Mouse (Mus musculus) heart, adult 8-10 months (tissue): ENCODE measurements around the gene Loxl4. TPM values are rescaled to one million over a fixed set of nuclear protein-coding genes. Genes with fewer than 3 reads are reported as not detected.
A peak's percentile ranks its signal among the peaks of the same experiment; 100 is the strongest.

Experiments
- DNase-seq: peaks from one replicate; pipeline ENCODE4 v3.0.0; 2022; ENCODE audit warnings: low spot score
- total RNA-seq, 4 experiments: library from RNA; stranded (reverse); gene quantifications; 2 replicates each; pipeline ENCODE4 v1.2.4; 2022

Gene Loxl4
- total RNA-seq, 4 experiments from 2014 or later: 0.60 to 1.1 (median 0.81) TPM

- DNase-seq: no peak
Measured at GRCm38 (mm10) chr19:42609716-42610115, 2.9 kb downstream of the Loxl4 start.

GRCm38 (mm10) chr19:42608082-42608481 is 4.5 kb downstream of the Loxl4 start:
- DNase-seq: no peak

DNA sequence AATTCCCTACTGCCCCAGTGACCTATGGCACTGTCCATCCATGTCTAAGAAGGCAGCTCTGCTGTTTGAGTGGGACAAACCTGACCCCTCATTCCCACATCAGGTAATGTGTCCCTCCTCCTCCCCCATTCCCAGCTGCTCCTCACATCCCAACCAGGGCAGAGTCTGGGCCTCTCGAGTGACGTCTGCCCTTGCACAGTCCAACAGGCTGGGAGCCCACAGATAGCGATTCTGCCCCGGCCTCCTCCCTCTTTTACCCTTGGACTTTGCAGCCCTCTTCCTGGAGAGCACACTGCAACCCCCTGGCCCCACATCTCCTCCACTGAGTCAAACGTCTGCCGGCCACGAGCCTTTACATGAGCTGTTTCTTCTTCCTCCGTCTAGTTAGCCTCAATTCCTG is 10.0 kb downstream of the Loxl4 start:
- DNase-seq: no peak

- no peak for DNase-seq
Measured at GRCm38 (mm10) chr19:42602041-42602440, 10.6 kb downstream of the Loxl4 start.

- no peak for DNase-seq
Measured at GRCm38 (mm10) chr19:42601445-42601844, 11.2 kb downstream of the Loxl4 start.

DNA sequence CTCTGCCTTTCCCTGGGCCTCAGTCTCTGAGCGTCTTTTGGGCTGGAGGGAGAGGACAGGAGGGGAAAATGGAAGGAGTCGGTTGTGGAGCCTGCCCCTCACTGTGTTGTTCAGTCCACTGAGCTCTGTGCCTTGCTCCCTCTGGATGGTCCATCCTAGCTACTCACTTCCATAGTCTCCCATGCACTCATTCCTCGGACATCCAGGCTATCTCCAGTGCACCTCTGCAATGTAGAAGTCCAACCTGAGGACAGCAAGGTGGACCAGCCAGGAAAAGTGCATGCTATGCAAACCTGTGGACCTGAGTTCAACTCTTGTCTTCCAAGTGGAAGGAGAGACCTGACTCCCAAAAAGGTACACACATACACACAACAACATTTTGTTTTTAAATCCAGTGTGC is 12.0 kb downstream of the Loxl4 start:
- DNase-seq: no peak

- DNase-seq: no peak
Measured at GRCm38 (mm10) chr19:42599891-42600290, 12.7 kb downstream of the Loxl4 start.

DNA sequence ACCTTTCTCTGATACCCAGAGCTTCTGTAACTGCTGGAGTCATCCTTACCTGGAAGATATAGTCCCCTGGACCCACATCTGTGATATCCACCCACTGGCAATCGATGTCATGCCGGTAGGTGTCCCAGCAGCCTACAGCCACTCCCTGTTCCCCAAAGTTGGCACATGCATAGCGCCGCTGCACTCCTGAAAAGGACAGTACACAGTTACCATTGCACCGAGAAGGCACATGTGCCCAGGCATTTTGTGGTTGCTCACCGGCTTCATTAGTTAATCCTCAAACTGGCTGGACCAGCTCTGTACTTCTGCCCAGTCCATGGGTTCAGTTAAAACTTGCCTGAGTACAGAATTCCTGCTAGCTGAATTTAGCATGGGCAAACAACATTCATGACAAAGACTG is 14.7 kb downstream of the Loxl4 start:
- no peak for DNase-seq

GRCm38 (mm10) chr19:42597286-42597685 is 15.3 kb downstream of the Loxl4 start:
- DNase-seq: no peak

- DNase-seq: no peak
Measured at GRCm38 (mm10) chr19:42595066-42595465, 17.5 kb downstream of the Loxl4 start.

DNA sequence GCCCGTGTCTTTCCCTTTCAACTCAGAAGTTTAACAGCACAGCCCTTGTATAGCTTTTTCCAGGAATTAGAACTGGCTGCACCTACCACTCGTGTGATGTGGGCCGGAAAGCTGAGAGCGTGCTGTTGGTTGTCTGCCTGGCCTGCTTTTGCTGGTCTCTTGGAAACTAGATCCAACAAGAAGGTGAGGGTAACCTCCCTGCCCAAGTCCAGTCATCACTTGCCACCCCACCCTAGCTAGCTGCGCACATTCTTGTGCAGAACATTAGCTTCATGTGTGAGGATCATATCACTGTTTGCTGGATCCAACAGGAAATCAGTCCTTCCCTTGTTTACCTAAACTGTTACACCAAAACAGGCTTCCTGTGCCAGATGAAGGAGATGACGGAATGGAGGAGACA is 19.2 kb downstream of the Loxl4 start:
- no peak for DNase-seq

GRCm38 (mm10) chr19:42591534-42591933 is 21.1 kb downstream of the Loxl4 start:
- no peak for DNase-seq

GRCm38 (mm10) chr19:42589246-42589645 is 23.4 kb downstream of the Loxl4 start:
- DNase-seq: peak; percentile 10

GRCm38 (mm10) chr19:42587704-42588103 is 24.9 kb downstream of the Loxl4 start:
- no peak for DNase-seq

GRCm38 (mm10) chr19:42584188-42584587 is 28.4 kb downstream of the Loxl4 start:
- no peak for DNase-seq

DNA sequence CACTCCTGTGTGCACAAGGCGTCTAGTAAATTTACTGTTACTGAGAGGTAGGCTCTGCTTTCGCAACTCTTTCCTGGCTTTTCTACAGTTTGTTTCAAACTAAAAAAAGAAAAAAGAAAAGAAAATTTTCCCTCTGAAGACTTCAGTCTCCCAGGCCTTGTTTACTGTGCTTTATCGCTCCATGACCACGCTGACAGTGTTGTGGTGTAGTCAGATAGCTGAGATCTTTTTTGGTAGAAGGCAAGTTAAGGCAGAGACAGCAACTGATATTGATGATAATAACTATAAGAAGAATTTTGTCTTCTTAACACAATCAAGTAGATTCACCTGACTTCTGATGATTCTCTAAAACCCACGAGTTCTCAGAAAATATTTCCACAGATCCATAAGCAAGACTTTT is 28.9 kb downstream of the Loxl4 start:
- no peak for DNase-seq

- no peak for DNase-seq
Measured at GRCm38 (mm10) chr19:42582811-42583370, 29.7 kb downstream of the Loxl4 start.

- DNase-seq: no peak
Measured at GRCm38 (mm10) chr19:42580701-42581100, 31.9 kb downstream of the Loxl4 start.

DNA sequence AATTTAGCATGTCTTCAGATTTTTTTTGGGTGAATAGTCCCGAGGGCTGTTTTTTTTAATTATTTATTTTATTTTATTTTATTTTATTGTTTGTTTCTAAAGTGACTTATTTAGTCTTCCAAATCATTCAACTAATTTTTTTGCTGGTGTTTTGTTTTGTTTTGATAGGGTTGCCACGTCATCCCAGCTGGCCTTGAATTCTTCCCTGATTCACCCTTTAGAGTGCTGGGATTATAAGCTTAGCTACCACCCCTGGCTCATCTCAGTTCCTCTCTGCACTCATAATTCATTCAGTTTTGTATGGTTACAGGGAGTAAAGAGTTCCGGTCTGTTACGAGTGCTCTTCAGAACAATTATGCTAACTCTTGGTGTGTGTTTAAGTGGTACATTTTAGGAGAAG is 34.0 kb downstream of the Loxl4 start:
- DNase-seq: no peak

- no peak for DNase-seq
Measured at GRCm38 (mm10) chr19:42576856-42577255, 35.8 kb downstream of the Loxl4 start.

DNA sequence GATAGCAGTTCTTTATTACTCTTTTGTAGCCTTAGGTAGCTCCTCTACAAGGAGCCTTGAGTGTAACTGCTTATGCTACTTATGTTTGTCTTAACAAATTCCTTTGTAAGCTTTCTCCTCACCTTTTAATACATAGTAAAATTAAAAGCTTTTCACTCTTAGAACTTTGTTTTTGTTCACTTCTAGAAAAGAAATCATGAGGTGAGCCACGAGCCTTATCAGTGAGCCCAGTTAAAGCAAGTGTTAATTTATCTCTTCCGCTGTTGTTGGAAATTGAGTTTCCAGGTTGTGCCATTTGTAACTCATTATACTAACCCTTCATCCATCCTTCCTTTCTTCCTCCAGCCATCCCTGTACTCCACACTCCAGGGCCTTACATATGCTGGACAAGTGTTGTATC is 37.3 kb downstream of the Loxl4 start:
- no peak for DNase-seq

DNA sequence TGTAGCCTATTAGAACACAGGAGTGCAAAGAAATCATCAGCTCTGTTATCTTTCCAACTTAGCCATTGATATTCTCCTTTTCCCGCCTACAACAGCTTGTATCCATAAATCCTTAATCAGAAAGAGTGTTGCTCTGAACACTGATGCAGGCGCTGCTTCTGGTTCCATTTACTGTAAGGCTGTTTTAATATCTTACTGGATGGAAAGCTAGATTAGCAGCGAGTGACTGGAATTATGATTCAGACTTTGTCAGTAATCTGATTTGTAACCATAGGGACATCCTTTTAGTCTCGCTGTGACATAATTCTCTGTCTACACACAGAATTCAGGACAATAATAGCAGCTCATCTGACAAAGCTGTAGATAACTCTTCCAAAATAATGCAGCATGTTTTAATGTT is 41.3 kb downstream of the Loxl4 start:
- DNase-seq: no peak

GRCm38 (mm10) chr19:42569076-42569475 is 43.5 kb downstream of the Loxl4 start:
- no peak for DNase-seq

DNA sequence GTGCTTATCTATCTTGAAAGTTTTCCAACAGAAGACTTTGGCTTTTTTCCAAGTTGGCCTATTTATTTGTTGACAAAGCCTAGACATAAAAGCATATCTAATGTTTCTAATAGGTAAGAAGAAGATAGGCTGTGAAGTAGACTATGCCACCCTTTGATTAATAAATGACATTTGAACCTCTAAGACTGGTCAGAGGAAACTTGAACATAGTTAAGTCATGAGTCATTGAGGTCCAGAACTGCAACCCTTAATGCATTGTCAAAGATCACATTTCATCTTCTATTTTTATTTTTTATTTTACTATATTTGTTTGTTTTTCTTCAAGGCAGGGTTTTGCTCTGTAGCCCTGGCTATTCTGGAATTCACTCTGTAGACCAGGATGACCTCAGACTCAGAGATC is 45.6 kb downstream of the Loxl4 start:
- peak; percentile 12 for DNase-seq
